Mouse (Mus musculus) kidney, embryonic 14.5 days (tissue): ENCODE measurements around the gene Ric8b. TPM values are rescaled to one million over a fixed set of nuclear protein-coding genes. Genes with fewer than 3 reads are reported as not detected.

Experiments used
- ATAC-seq: fragments of 200-750 bp; cut with Nextera tagmentation; 2 replicates; pipeline ENCODE4 v1.8.0; 2017; ENCODE audit warnings: moderate number of reproducible peaks, mild to moderate bottlenecking, moderate TSS enrichment, moderate library complexity; ENCODE audit not compliant: low FRiP score, low TSS enrichment
- H3K27ac ChIP-seq: fragments of 300-500 bp; sonication (generic); 2 replicates; pipeline ENCODE4 v1.5.1; 2014; ENCODE audit warnings: low read depth, mild to moderate bottlenecking, low read length, moderate library complexity, mixed read lengths
- H3K27me3 ChIP-seq: fragments of 300-500 bp; sonication (generic); 2 replicates; pipeline ENCODE4 v1.6.1; 2014; ENCODE audit warnings: mild to moderate bottlenecking, low read length; ENCODE audit not compliant: control insufficient read depth, insufficient read depth
- H3K36me3 ChIP-seq: fragments of 300-500 bp; sonication (generic); 2 replicates; pipeline ENCODE4 v1.6.1; 2014; ENCODE audit warnings: low read length, mixed read lengths; ENCODE audit not compliant: control insufficient read depth, insufficient read depth
- H3K4me1 ChIP-seq: fragments of 300-500 bp; sonication (generic); 2 replicates; pipeline ENCODE4 v1.6.1; 2014; ENCODE audit warnings: low read length, mixed read lengths; ENCODE audit not compliant: control insufficient read depth, insufficient read depth
- H3K4me2 ChIP-seq: fragments of 300-500 bp; sonication (generic); replicated peaks from 2 replicates; pipeline ENCODE4 v1.6.1; 2014; ENCODE audit warnings: low read depth, mild to moderate bottlenecking, low read length
- H3K4me3 ChIP-seq: fragments of 300-500 bp; sonication (generic); 2 replicates; pipeline ENCODE4 v1.5.1; 2014; ENCODE audit warnings: mild to moderate bottlenecking, low read length
- H3K9ac ChIP-seq: fragments of 300-500 bp; sonication (generic); 2 replicates; pipeline ENCODE4 v1.6.1; 2014; ENCODE audit warnings: low read depth, mild to moderate bottlenecking, low read length, moderate library complexity
- H3K9me3 ChIP-seq: fragments of 300-500 bp; sonication (generic); 2 replicates; pipeline ENCODE4 v1.6.1; 2016; ENCODE audit warnings: low read length; ENCODE audit not compliant: control insufficient read depth
- WGBS: fragments of 180-500 bp; shearing (Covaris S2); extraction: QIAGEN DNeasy Blood & Tissue Kit; methylation state at CpG from one replicate; pipeline ENCODE4 v1.1.7; 2014; 5-methylcytosine and 5-hydroxymethylcytosine counted together
- polyA plus RNA-seq: library from polyadenylated mRNA; unstranded; fragments of >200 nt; fragmentation: Nextera tagmentation; extraction: Ambion mirVana; gene quantifications from 2 replicates; pipeline ENCODE4 v1.2.1, GENCODE M21; 2014

The Ric8b gene
- polyA plus RNA-seq, 1 experiment from 2014 or later, result 19.3 TPM

DNA sequence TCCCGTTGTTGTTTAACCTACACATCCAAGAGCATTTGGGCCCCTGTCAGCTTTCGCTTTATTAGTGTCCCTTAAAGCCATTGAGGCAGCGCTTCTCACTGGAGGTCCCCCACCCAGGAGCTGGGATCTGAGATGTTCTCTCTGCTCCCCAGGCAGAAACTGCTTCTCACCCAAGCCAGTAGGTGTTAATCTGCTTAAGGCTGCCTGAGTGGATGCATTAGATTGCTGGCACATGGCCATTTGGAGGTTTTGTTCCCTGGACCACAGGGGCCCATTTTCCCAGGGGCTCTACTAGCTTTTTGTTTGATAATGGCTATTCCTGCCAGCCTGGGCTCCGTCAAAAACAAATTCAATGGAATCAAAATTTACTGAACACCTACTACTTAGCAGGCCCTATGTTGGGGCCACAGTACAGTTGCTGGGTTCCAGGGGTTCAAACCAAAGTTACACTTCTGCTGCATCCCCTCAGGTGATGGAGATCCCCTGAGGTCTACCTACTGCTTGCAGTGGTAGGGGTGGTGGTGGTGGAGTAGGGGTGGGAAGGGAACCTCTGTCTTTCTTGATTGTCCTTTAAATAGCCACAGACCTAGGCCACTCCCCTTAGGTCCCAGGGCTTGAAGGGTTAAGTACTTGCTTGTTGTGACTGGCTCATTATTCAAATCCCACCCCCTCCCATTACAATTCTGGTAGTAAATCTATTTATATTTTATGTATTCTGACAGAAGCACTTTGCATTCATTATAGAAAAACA is 28.1 kb upstream of the Ric8b start:
- ATAC-seq, result no peak
- H3K9me3 ChIP-seq, result no peaks in the 10 kb centered on the region
- H3K27ac ChIP-seq, result no peak overlapping the region
- WGBS, result 44% methylated on average over 4 of the region's 4 CpGs
- no peaks in the 10 kb centered on the region for H3K36me3 ChIP-seq
- no peaks in the 10 kb centered on the region for H3K27me3 ChIP-seq
- no peak overlapping the region for H3K4me3 ChIP-seq
- no peak overlapping the region for H3K9ac ChIP-seq
- peaks cover 6% of the 10 kb centered on the region for H3K4me1 ChIP-seq
- H3K4me2 ChIP-seq, result no peak overlapping the region

DNA sequence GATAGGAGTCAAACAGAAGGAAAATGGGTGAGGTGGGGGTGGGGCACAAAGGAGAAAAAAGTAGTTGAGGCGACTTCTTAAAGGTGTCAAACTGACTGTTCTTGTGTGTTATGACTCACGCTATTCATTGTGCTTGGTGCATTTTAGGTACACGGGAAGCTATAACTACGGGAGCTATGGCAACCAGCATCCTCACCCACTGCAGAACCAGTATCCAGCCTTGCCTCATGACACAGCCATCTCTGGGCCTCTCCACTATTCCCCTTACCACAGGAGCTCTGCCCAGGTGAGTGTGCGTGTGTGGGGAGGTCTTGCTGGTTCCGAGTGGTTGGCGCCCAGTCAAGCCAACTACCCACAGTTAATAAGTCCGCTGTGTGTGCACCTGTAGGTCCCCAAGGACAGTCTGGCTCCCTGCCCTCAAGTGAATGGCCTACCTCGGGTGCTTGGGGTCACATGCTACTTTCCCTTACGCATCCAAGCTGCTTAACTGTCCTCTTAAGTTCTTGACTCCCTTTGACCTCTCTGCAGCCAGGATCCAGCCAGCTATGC is 21.5 kb upstream of the Ric8b start:
- Histone ChIP-seq H3K27ac (no peak overlapping the region), H3K4me3 (no peak overlapping the region), H3K4me1 (no peaks in the 10 kb centered on the region), H3K9ac (no peak overlapping the region), H3K27me3 (no peaks in the 10 kb centered on the region), H3K9me3 (no peaks in the 10 kb centered on the region), H3K36me3 (no peaks in the 10 kb centered on the region), H3K4me2 (no peak overlapping the region)
- no peak for ATAC-seq
- 86% methylated on average over 10 of the region's 10 CpGs for WGBS

DNA sequence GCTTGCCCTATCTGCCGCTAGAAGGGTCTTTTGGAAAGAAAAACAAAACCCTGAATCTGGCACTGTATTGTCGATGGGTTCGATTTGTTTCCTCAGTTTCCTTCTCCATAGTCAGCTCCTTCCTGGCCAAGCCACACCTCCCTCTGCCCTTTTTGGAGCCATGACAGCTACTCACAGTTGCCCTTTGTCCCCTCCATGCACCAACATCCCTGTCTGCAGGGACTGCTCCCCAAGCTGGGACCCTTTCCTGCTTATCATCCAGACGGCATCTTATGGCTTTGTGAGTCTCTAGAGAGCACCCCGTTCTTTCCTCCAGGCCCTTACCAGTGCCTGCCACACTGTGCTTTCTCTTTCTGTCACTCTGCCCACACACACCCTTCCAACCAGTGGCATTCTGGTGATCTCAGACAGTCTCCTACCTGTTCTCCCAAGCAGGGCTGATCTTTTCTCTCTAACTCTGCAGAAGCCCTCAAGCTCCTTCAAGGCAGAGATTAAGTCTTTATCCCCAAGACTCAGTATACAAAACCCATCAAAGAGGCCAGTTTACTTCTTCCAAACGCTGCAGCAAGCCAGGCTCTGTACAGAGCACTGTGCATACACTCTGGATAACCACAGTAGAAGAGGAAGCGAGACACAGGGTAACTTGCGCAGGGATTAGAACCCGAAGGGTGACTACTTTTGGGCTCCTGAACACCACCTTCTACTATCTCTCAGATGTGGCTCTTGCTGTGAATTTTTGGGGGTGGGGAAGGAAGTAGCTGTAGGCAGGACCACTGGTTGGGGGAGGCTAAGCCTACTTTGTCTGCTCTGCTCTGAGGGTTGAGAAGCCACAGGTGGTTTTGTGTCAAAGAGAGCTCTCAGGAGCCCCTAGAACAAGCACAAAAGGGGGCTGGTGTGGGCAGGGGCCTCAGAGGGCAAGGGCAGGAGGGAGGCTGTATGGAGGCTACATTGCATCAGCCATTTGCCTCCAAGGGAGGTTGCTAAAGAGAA is 20.2 kb upstream of the Ric8b start:
- WGBS, result 74% methylated on average over 9 of the region's 9 CpGs
- no peak overlapping the region for H3K4me2 ChIP-seq
- ATAC-seq, result no peak

DNA sequence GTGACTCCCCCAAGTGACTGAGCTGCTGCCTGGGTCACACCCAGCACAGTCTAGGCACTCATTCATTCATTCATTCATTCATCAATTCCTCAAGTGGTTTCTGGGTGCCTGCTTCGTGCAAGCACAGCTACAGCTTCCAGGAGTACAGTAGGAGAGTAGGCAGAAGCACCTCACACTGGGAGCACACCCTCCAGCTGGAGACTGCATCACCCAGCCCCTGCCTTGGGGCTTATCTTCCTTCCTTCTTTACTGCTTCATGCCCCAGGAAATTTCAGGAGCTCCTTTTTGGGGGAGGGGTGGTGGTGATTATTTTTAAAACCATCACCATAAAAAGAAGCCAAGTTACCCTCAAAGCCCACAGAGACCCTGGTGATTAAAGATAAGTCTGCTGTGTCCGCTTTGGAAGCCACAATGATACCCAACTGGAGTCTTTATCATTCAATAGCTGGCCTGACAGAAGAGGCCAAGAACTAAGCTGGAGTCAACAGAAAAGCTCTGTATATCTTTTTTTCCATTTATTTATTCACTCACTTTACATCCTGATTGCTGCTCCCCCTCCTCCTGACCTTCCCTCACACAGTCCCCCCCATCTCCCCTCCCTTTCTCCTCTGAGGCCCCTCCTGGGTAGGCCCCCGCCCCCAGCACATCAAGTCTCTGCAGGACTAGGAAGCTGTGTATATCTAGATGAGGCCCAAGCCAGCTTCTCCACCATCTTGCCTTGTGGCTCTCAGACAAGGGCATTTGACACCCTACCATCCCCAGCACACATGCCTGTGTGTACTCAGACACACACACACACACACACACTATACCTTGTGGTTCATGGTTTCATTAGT is 19.1 kb upstream of the Ric8b start:
- Histone ChIP-seq H3K9me3 (no peaks in the 10 kb centered on the region), H3K36me3 (no peaks in the 10 kb centered on the region), H3K27ac (no peak overlapping the region), H3K4me3 (no peak overlapping the region), H3K4me1 (no peaks in the 10 kb centered on the region), H3K4me2 (no peak overlapping the region), H3K9ac (no peak overlapping the region), H3K27me3 (no peaks in the 10 kb centered on the region)
- ATAC-seq, result no peak
- 75% methylated on average over 3 of the region's 3 CpGs for WGBS

More for the DNA sequence above, 20.2 kb upstream of the Ric8b start:
- H3K9ac ChIP-seq, result no peak overlapping the region
- H3K27ac ChIP-seq, result no peak overlapping the region
- H3K9me3 ChIP-seq, result no peaks in the 10 kb centered on the region
- H3K4me3 ChIP-seq, result no peak overlapping the region
- no peaks in the 10 kb centered on the region for H3K27me3 ChIP-seq
- H3K36me3 ChIP-seq, result no peaks in the 10 kb centered on the region
- H3K4me1 ChIP-seq, result no peaks in the 10 kb centered on the region

DNA sequence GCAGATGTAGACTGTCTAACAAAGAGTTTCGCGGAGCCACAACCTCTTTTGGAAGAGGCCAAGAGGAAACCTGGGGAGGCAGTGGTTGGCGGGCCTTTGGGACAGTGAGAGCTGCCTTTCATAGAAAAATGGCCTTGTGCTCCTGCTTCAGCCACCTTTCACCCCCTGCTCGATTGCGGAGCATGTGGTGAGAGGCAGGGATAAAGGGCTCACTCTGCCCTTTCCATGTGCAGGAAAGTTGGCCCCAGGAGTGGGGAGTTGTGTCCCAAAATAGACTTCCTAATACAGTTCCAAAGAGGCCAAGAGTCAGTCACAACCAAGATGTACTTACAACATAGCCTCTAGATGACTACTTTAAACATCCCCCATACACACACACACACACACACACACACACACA is 15.7 kb upstream of the Ric8b start:
- Histone ChIP-seq H3K9ac (no peak overlapping the region), H3K4me1 (peaks cover 4% of the 10 kb centered on the region; the same call in 1 of the 2 replicates), H3K4me3 (no peak overlapping the region), H3K27ac (no peak overlapping the region), H3K27me3 (no peaks in the 10 kb centered on the region), H3K36me3 (no peaks in the 10 kb centered on the region), H3K9me3 (no peaks in the 10 kb centered on the region), H3K4me2 (no peak overlapping the region)
- no peak for ATAC-seq
- 77% methylated on average over 5 of the region's 5 CpGs for WGBS

DNA sequence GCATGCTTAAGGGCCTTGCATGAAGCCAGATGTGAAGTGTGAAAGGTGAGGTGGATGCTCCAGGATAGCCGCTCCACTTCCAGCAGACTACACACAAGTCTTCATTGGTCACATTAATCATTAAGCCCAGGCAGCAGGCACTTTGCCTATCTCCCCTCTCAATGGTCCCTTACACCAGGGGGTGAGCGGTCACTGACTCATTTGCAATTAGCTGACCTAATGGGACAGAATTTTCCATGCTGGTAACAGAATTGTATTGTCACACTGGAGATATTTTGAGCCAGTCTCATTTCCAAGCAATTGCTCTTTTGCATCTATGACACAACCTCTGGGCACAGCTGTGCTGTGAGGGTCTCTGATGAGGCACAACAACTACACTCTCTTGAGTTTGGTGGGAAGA is 15.2 kb upstream of the Ric8b start:
- H3K36me3 ChIP-seq, result no peaks in the 10 kb centered on the region
- no peak overlapping the region for H3K4me2 ChIP-seq
- no peak overlapping the region for H3K4me3 ChIP-seq
- no peak overlapping the region for H3K9ac ChIP-seq
- no peaks in the 10 kb centered on the region for H3K27me3 ChIP-seq
- peaks cover 4% of the 10 kb centered on the region; the same call in 1 of the 2 replicates for H3K4me1 ChIP-seq
- H3K9me3 ChIP-seq, result no peaks in the 10 kb centered on the region
- WGBS, result 76% methylated on average over 2 of the region's 2 CpGs
- H3K27ac ChIP-seq, result no peak overlapping the region
- ATAC-seq, result no peak

DNA sequence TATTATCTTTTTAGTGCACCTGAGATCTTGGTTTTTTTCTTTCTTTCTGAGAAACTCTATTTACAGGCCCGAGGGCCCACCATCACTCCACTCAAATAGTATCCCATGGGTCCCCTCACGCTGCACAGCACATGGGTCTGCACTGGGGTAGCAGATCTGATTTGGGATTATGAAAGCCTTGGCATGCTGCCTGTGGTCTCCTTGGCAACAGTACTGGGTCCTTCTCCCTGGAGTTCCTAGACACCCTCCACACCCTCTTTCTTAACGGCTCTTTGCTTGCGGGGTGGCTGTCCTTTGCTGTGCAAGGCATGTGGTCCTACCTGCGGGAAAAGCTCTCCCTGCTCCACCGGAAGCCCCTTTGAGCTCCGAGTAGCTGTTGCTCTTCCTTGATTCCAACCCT is 14.1 kb upstream of the Ric8b start:
- peak; percentile 56 for ATAC-seq
- Histone ChIP-seq H3K4me2 (peak overlapping the region; percentile 16; the same call in 1 of the 2 replicates), H3K36me3 (no peaks in the 10 kb centered on the region), H3K4me3 (no peak overlapping the region), H3K27ac (no peak overlapping the region), H3K9me3 (no peaks in the 10 kb centered on the region), H3K9ac (no peak overlapping the region), H3K27me3 (no peaks in the 10 kb centered on the region), H3K4me1 (peaks cover 4% of the 10 kb centered on the region; the same call in 1 of the 2 replicates)
- WGBS, result 47% methylated on average over 7 of the region's 7 CpGs

DNA sequence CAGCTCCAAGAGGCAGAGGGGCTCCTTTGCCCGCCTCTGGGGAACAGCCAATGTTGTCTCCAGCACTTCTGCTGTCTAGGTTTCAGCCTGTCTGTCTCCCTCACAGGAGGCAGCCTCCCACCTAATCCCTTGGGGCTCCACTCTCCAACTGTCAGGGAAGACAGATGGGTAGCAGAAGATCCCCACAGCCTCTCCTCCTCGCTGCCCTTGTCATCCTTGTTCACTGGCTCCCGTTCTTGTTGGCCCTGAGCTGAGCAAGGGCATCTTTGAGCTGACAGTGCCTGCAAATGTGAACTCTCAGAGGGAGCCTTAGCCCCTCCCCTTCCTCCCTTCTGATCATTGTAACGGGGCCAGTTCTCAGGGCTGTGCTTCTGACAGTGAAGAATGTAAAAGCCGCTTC is 13.7 kb upstream of the Ric8b start:
- no peak overlapping the region for H3K27ac ChIP-seq
- peak; percentile 67; the same call in 1 of the 2 replicates for ATAC-seq

More for the DNA sequence above, 13.7 kb upstream of the Ric8b start:
- peaks cover 4% of the 10 kb centered on the region; the same call in 1 of the 2 replicates for H3K4me1 ChIP-seq
- WGBS, result 1% methylated on average over 5 of the region's 5 CpGs
- H3K27me3 ChIP-seq, result no peaks in the 10 kb centered on the region
- no peaks in the 10 kb centered on the region for H3K9me3 ChIP-seq
- peak overlapping the region; percentile 16 for H3K4me2 ChIP-seq
- H3K4me3 ChIP-seq, result no peak overlapping the region
- no peak overlapping the region for H3K9ac ChIP-seq
- no peaks in the 10 kb centered on the region for H3K36me3 ChIP-seq
